Mouse (Mus musculus): Measurements from ENCODE around the gene Vegfa. TPM values are rescaled to one million over a fixed set of nuclear protein-coding genes. Genes with fewer than 3 reads are reported as not detected.

The Vegfa gene
- polyA plus RNA-seq, 1 experiment: 177 TPM

DNA sequence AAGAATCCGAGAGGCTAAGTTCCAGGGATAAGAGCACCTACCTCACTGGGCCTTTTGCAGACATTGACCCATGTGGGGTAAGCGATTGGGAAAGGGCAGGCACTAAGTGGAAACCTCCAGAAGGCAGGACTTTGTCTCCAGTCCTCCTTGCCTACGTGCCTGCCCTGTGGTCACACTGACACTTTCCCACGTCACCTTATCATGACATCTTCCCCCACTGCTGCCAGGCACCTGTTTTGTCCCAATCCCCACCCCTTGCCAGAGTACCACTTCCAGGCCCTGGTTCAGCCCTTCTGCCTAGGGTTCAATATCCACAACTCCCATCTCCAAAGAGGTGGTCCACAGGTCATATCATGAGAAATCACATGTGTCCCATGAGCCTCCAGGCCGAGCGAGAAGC lies 16.2 kb downstream of the Vegfa start:
- TF ChIP-seq POLR2A (IDR thresholded peaks at IDR 0.05; ENCODE audit: low read depth, low read length) (no peak), CTCF (IDR thresholded peaks at IDR 0.05; ENCODE audit: extremely low read depth, insufficient read length, insufficient replicate concordance, low read depth, low read length) (no peak)
- no peaks in the 10 kb centered on the region for H3K27me3 ChIP-seq (ENCODE audit: control insufficient read depth, insufficient read depth, low read length)
- H3K4me1 ChIP-seq (ENCODE audit: control insufficient read depth, insufficient read depth, insufficient read length, low read length): no peaks in the 10 kb centered on the region
- peaks cover 31% of the 10 kb centered on the region for H3K36me3 ChIP-seq (ENCODE audit: control insufficient read depth, insufficient read depth, low read length)
- H3K4me3 ChIP-seq (ENCODE audit: low read depth, low read length): no peak overlapping the region
- 86% methylated on average over 6 of the region's 6 CpGs for WGBS
- no peak overlapping the region for H3K27ac ChIP-seq (ENCODE audit: insufficient read depth, low read depth, low read length)

DNA sequence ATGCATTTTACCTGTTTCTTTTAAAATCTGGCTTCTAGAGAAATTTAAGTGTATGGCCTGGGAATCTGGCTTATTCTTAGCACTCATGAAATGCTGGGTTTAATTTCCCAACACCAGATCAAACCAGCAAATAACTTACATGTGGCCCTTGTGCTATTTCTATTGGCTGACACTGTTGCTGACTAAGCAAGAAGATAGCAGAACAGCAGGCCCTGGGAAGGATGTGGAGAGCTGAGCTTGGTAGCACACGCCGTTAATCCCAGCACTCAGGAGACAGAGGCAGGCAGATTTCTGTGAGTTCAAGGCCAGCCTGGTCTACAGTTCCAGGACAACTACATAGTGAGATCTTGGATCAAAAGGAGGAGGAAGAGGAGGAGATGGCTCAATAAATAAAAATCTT lies 17.2 kb downstream of the Vegfa start:
- TF ChIP-seq POLR2A (IDR thresholded peaks at IDR 0.05; ENCODE audit: low read depth, low read length) (no peak), CTCF (IDR thresholded peaks at IDR 0.05; ENCODE audit: extremely low read depth, insufficient read length, insufficient replicate concordance, low read depth, low read length) (no peak)
- Histone ChIP-seq H3K27ac (ENCODE audit: insufficient read depth, low read depth, low read length) (no peak overlapping the region), H3K27me3 (ENCODE audit: control insufficient read depth, insufficient read depth, low read length) (no peaks in the 10 kb centered on the region), H3K4me3 (ENCODE audit: low read depth, low read length) (no peak overlapping the region), H3K36me3 (ENCODE audit: control insufficient read depth, insufficient read depth, low read length) (peaks cover 22% of the 10 kb centered on the region), H3K4me1 (ENCODE audit: control insufficient read depth, insufficient read depth, insufficient read length, low read length) (no peaks in the 10 kb centered on the region)
- WGBS: 86% methylated on average over 2 of the region's 2 CpGs

DNA sequence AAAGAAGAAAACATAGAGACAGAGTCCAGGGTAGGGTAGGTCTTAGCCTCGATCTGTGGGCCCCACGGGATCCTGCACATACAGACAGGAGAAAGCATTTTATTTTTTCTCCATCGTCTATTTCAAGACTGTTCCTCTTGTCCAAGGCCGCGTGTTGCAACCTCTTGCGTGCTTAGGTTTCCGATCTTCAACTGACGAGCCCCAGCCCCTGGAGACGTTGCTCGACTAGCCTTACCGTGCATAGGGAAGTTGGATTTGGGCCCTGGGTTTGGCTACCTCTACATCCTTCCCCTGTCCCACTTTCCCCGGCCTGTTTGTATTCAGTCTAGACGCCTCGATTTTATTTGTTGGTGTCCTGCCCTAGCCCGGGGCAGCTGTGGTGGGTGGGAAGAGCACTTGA lies 18.6 kb downstream of the Vegfa start:
- no peak for TF ChIP-seq CTCF (IDR thresholded peaks at IDR 0.05; ENCODE audit: extremely low read depth, insufficient read length, insufficient replicate concordance, low read depth, low read length)
- TF ChIP-seq POLR2A (IDR thresholded peaks at IDR 0.05; ENCODE audit: low read depth, low read length): no peak
- H3K4me1 ChIP-seq (ENCODE audit: control insufficient read depth, insufficient read depth, insufficient read length, low read length): no peaks in the 10 kb centered on the region
- H3K27ac ChIP-seq (ENCODE audit: insufficient read depth, low read depth, low read length): no peak overlapping the region
- H3K27me3 ChIP-seq (ENCODE audit: control insufficient read depth, insufficient read depth, low read length): no peaks in the 10 kb centered on the region
- peaks cover 13% of the 10 kb centered on the region for H3K36me3 ChIP-seq (ENCODE audit: control insufficient read depth, insufficient read depth, low read length)
- WGBS: 73% methylated on average over 15 of the region's 15 CpGs
- no peak overlapping the region for H3K4me3 ChIP-seq (ENCODE audit: low read depth, low read length)

DNA sequence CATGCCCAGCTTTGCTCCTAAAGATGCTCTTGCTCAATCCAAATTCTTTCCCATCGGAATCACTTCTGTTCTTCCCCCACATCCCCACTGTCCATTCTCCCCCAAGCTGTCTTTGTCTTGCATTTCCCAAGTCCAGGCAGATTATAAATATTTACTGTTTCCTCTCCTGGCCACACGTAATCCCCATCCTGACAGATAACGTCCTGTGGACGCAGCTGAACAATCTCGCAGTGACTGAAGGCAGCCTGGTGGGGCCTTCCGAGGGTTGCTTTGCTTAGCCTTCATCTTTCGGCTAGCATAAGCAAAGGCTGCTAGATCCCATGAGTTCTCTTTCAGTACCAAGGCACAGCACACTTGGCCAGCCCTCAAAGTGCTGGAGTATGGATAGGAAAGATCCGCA lies 20.0 kb downstream of the Vegfa start:
- peaks cover 4% of the 10 kb centered on the region; the same call in 1 of the 2 replicates for H3K36me3 ChIP-seq (ENCODE audit: control insufficient read depth, insufficient read depth, low read length)
- no peak for TF ChIP-seq POLR2A (IDR thresholded peaks at IDR 0.05; ENCODE audit: low read depth, low read length)
- TF ChIP-seq CTCF (IDR thresholded peaks at IDR 0.05; ENCODE audit: extremely low read depth, insufficient read length, insufficient replicate concordance, low read depth, low read length): no peak
- no peak overlapping the region for H3K27ac ChIP-seq (ENCODE audit: insufficient read depth, low read depth, low read length)
- WGBS: 57% methylated on average over 8 of the region's 8 CpGs
- H3K4me1 ChIP-seq (ENCODE audit: control insufficient read depth, insufficient read depth, insufficient read length, low read length): no peaks in the 10 kb centered on the region
- no peaks in the 10 kb centered on the region for H3K27me3 ChIP-seq (ENCODE audit: control insufficient read depth, insufficient read depth, low read length)
- H3K4me3 ChIP-seq (ENCODE audit: low read depth, low read length): no peak overlapping the region

DNA sequence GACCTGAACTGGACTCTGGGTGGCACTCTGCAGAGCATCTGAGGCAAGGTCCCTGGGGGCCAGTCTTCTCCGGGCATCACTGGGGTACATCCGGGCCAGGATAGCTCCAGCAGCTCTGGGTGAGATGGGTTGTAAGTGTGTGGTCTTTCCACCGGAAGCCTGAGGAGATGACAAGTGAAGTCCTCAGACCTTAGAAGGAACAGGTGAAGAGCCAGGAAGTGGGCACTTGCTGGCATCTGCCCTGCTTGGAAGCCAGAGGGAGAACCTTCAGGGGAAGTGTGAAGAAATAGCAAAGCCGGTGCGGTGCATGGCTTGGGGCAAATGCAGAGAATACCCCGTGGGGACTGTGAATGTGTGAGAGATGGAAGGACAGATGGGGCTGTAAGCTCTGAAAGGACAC lies 21.7 kb downstream of the Vegfa start:
- WGBS: 80% methylated on average over 6 of the region's 6 CpGs

DNA sequence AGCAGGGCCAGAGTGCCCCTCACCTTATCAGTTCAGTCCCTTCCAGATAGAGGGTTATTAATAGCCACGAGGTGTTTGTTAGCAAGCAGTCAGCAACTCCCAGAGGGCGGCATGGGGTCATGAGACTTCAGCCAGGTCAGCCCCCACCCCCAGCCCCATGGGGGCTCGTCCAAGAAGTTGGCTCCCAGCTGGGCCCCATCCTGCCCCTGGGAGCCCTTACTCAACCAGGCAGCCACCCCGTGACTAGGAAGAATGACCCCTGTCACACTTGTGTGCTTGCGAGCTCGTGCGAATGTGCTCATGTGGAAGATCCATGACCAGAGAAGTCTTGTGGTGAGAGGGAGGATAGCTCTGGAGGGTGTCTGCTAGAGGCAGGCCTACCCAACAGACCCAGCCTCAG lies 23.0 kb downstream of the Vegfa start:
- TF ChIP-seq CTCF (IDR thresholded peaks at IDR 0.05; ENCODE audit: extremely low read depth, insufficient read length, insufficient replicate concordance, low read depth, low read length) (no peak), POLR2A (IDR thresholded peaks at IDR 0.05; ENCODE audit: low read depth, low read length) (no peak)
- Histone ChIP-seq H3K4me3 (ENCODE audit: low read depth, low read length) (no peak overlapping the region), H3K27ac (ENCODE audit: insufficient read depth, low read depth, low read length) (no peak overlapping the region), H3K27me3 (ENCODE audit: control insufficient read depth, insufficient read depth, low read length) (no peaks in the 10 kb centered on the region), H3K36me3 (ENCODE audit: control insufficient read depth, insufficient read depth, low read length) (no peaks in the 10 kb centered on the region), H3K4me1 (ENCODE audit: control insufficient read depth, insufficient read depth, insufficient read length, low read length) (peaks cover 9% of the 10 kb centered on the region; the same call in 1 of the 2 replicates)
- 72% methylated on average over 7 of the region's 7 CpGs for WGBS

More for the DNA sequence above, 21.7 kb downstream of the Vegfa start:
- no peaks in the 10 kb centered on the region for H3K36me3 ChIP-seq (ENCODE audit: control insufficient read depth, insufficient read depth, low read length)
- H3K4me3 ChIP-seq (ENCODE audit: low read depth, low read length): no peak overlapping the region
- TF ChIP-seq POLR2A (IDR thresholded peaks at IDR 0.05; ENCODE audit: low read depth, low read length): no peak
- no peak for TF ChIP-seq CTCF (IDR thresholded peaks at IDR 0.05; ENCODE audit: extremely low read depth, insufficient read length, insufficient replicate concordance, low read depth, low read length)
- no peaks in the 10 kb centered on the region for H3K27me3 ChIP-seq (ENCODE audit: control insufficient read depth, insufficient read depth, low read length)
- peaks cover 4% of the 10 kb centered on the region; the same call in 1 of the 2 replicates for H3K4me1 ChIP-seq (ENCODE audit: control insufficient read depth, insufficient read depth, insufficient read length, low read length)
- H3K27ac ChIP-seq (ENCODE audit: insufficient read depth, low read depth, low read length): no peak overlapping the region

DNA sequence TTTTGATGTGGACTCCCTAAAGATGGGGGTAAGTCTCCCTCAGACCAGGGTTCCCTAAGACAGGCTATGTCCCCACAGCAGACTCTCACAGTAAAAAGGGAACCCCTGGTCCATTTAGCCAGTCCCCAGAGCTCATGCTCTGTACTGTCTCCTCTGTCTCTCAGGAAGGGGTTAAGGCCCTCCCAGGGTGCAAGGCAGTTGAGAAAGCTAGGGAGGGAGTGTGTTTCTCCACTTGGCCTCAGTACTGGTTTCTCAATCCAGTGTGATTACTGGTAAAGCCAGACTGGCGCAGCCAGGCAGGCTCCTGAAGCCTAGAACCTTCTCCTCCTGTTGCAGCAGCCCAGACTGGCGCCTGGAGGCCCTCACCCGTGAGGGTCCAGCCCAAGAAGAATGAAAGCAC lies 26.7 kb downstream of the Vegfa start:
- no peaks in the 10 kb centered on the region for H3K36me3 ChIP-seq (ENCODE audit: control insufficient read depth, insufficient read depth, low read length)
- WGBS: 78% methylated on average over 3 of the region's 3 CpGs
- H3K4me3 ChIP-seq (ENCODE audit: low read depth, low read length): no peak overlapping the region
- no peak for TF ChIP-seq POLR2A (IDR thresholded peaks at IDR 0.05; ENCODE audit: low read depth, low read length)
- H3K27ac ChIP-seq (ENCODE audit: insufficient read depth, low read depth, low read length): no peak overlapping the region
- peaks cover 21% of the 10 kb centered on the region for H3K4me1 ChIP-seq (ENCODE audit: control insufficient read depth, insufficient read depth, insufficient read length, low read length)
- no peaks in the 10 kb centered on the region for H3K27me3 ChIP-seq (ENCODE audit: control insufficient read depth, insufficient read depth, low read length)

DNA sequence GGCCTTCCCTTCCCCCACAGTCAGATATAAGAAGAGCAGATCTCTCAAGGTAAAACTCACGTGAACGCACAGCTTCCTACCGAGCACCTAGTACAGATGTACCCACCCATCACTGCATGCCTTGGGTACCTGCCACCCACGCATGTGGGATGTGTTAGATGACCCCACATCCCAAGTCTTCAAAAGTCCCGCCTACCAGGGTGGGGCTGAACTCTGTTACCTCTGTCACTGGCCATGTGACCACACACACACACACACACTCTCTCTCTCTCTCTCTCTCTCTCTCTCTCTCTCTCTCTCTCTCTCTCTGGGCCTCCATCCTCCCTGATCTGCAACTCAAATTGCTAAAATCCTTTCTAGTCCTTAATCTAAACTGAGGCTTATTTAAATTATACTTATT lies 27.7 kb downstream of the Vegfa start:
- 25% methylated on average over 5 of the region's 5 CpGs for WGBS
- peaks cover 25% of the 10 kb centered on the region for H3K4me1 ChIP-seq (ENCODE audit: control insufficient read depth, insufficient read depth, insufficient read length, low read length)

More for the DNA sequence above, 27.7 kb downstream of the Vegfa start:
- H3K27ac ChIP-seq (ENCODE audit: insufficient read depth, low read depth, low read length): peak overlapping the region; percentile 89
- no peak overlapping the region for H3K4me3 ChIP-seq (ENCODE audit: low read depth, low read length)
- no peak for TF ChIP-seq POLR2A (IDR thresholded peaks at IDR 0.05; ENCODE audit: low read depth, low read length)
- no peak for TF ChIP-seq CTCF (IDR thresholded peaks at IDR 0.05; ENCODE audit: extremely low read depth, insufficient read length, insufficient replicate concordance, low read depth, low read length)
- H3K36me3 ChIP-seq (ENCODE audit: control insufficient read depth, insufficient read depth, low read length): no peaks in the 10 kb centered on the region
- no peaks in the 10 kb centered on the region for H3K27me3 ChIP-seq (ENCODE audit: control insufficient read depth, insufficient read depth, low read length)

Data from small intestine, adult 2 months (tissue).